Mouse (Mus musculus): ENCODE measurements around the gene Csf2ra. TPM values are rescaled to one million over a fixed set of nuclear protein-coding genes. Genes with fewer than 3 reads are reported as not detected.
"Not testable (repeated sequence)": the region's sequence is repeated elsewhere in the genome, so short reads cannot be mapped to it uniquely, and the experiment has no call there.

The Csf2ra gene
- 415 and 460 TPM in 2 replicates for total RNA-seq (2015)
- total RNA-seq (2017): 114 and 125 TPM in 2 replicates

GRCm38 (mm10) chr19:61227941-61228701 is at the start of gene Csf2ra:
Csf2ra (minus strand) TSS chr19:61228429.
- ATAC-seq (ENCODE audit: poor library complexity, severe bottlenecking): peak; percentile 34

GRCm38 (mm10) chr19:61275446-61275845 is 47.2 kb upstream of the Csf2ra start:
- ATAC-seq (ENCODE audit: poor library complexity, severe bottlenecking): no peak

- ATAC-seq (ENCODE audit: poor library complexity, severe bottlenecking): not testable (repeated sequence)
Measured at GRCm38 (mm10) chr19:61269141-61269540, 40.9 kb upstream of the Csf2ra start.

GRCm38 (mm10) chr19:61267141-61267540 is 38.9 kb upstream of the Csf2ra start:
- ATAC-seq (ENCODE audit: poor library complexity, severe bottlenecking): no peak

- ATAC-seq (ENCODE audit: poor library complexity, severe bottlenecking): no peak
Measured at GRCm38 (mm10) chr19:61266651-61267050, 38.4 kb upstream of the Csf2ra start.

- ATAC-seq (ENCODE audit: poor library complexity, severe bottlenecking): no peak
Measured at GRCm38 (mm10) chr19:61266246-61266615, 38.0 kb upstream of the Csf2ra start.

- peak; percentile 83 for ATAC-seq (ENCODE audit: poor library complexity, severe bottlenecking)
Measured at GRCm38 (mm10) chr19:61265349-61266245, 37.4 kb upstream of the Csf2ra start.

- ATAC-seq (ENCODE audit: poor library complexity, severe bottlenecking): 0 out of 2 replicates have a peak, but pooled peaks have one; percentile 6
Measured at GRCm38 (mm10) chr19:61264933-61265332, 36.7 kb upstream of the Csf2ra start.

- ATAC-seq (ENCODE audit: poor library complexity, severe bottlenecking): no peak
Measured at GRCm38 (mm10) chr19:61264227-61264626, 36.0 kb upstream of the Csf2ra start.

GRCm38 (mm10) chr19:61261241-61261640 is 33.0 kb upstream of the Csf2ra start:
- no peak for ATAC-seq (ENCODE audit: poor library complexity, severe bottlenecking)

- ATAC-seq (ENCODE audit: poor library complexity, severe bottlenecking): no peak
Measured at GRCm38 (mm10) chr19:61257733-61258132, 29.5 kb upstream of the Csf2ra start.

GRCm38 (mm10) chr19:61256166-61256887 is 28.1 kb upstream of the Csf2ra start:
- ATAC-seq (ENCODE audit: poor library complexity, severe bottlenecking): no peak

GRCm38 (mm10) chr19:61247334-61247733 is 19.1 kb upstream of the Csf2ra start:
- not testable (repeated sequence) for ATAC-seq (ENCODE audit: poor library complexity, severe bottlenecking)

GRCm38 (mm10) chr19:61244721-61245436 is 16.6 kb upstream of the Csf2ra start:
- peak; percentile 99 for ATAC-seq (ENCODE audit: poor library complexity, severe bottlenecking)

GRCm38 (mm10) chr19:61237967-61238366 is 9.7 kb upstream of the Csf2ra start:
- peak; percentile 68 for ATAC-seq (ENCODE audit: poor library complexity, severe bottlenecking)

GRCm38 (mm10) chr19:61234532-61234931 is 6.3 kb upstream of the Csf2ra start:
- no peak for ATAC-seq (ENCODE audit: poor library complexity, severe bottlenecking)

- ATAC-seq (ENCODE audit: poor library complexity, severe bottlenecking): peak; percentile 47
Measured at GRCm38 (mm10) chr19:61226928-61227854, 1.0 kb downstream of the Csf2ra start.

- ATAC-seq (ENCODE audit: poor library complexity, severe bottlenecking): peak; percentile 16
Measured at GRCm38 (mm10) chr19:61226401-61226927, 1.8 kb downstream of the Csf2ra start.
